Mouse (Mus musculus): ENCODE data around the gene Gng10. TPM values are rescaled to one million over a fixed set of nuclear protein-coding genes. Genes with fewer than 3 reads are reported as not detected.

Gene Gng10
- polyA plus RNA-seq, 1 experiment from 2014 or later = 113 TPM

DNA sequence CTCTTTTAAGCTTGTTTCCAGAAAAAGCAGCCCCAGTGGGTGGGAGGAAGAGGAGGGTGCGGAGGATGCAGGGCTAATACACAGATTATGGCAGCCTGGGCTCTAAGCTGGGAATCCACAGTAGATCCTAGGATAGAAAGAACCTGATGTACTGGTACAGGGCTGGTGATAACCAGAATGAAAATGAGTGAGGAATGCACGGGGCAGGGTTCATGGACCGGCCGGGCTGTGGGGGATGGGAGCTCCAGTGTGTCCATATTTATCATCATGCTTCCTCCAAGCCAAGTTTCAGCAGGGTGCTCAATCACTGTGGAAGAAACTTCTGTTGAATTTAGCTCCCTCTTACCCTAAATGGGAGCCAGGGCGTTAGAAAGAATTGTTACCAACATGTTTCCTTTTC, 37.8 kb upstream of the Gng10 start:
- Histone ChIP-seq H3K4me2 (replicated peaks; ENCODE audit: low read depth, low read length) (no peak overlapping the region), H3K27me3 (ENCODE audit: control insufficient read depth, insufficient read depth, low read length) (no peaks in the 10 kb centered on the region), H3K36me3 (ENCODE audit: control insufficient read depth, insufficient read depth, low read length) (no peaks in the 10 kb centered on the region), H3K27ac (ENCODE audit: low read depth, low read length) (no peak overlapping the region), H3K4me3 (ENCODE audit: low read length) (no peak overlapping the region), H3K9ac (ENCODE audit: low read depth, low read length) (no peak overlapping the region), H3K4me1 (ENCODE audit: control insufficient read depth, insufficient read depth, low read length) (peaks cover 3% of the 10 kb centered on the region; the same call in 1 of the 2 replicates), H3K9me3 (ENCODE audit: control insufficient read depth, low read length) (no peaks in the 10 kb centered on the region)
- no peak for ATAC-seq (ENCODE audit: low FRiP score, low TSS enrichment)
- WGBS = 57% methylated on average over 5 of the region's 5 CpGs

DNA sequence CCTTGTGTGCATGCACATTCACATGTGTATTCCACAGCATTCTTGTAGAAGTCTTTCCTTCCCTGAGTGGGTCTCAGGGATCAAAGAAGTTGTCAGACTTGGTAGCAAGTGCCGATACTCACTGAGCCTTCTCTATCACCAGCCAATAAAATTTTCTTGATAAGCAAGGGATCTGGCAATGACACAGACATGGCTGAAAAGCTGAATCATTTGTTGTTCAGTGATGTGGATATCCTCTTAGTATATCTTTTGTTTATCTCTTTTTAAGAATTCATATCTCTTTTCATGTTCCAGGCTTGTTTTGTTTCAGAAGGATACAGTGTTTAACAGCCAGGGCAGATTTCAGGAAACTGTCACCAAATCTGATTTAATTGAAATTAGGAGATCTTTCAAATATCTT, 36.2 kb upstream of the Gng10 start:
- WGBS = 83% methylated on average over 1 of the region's 1 CpGs
- no peaks in the 10 kb centered on the region for H3K27me3 ChIP-seq (ENCODE audit: control insufficient read depth, insufficient read depth, low read length)
- H3K9me3 ChIP-seq (ENCODE audit: control insufficient read depth, low read length) = no peaks in the 10 kb centered on the region
- no peak for ATAC-seq (ENCODE audit: low FRiP score, low TSS enrichment)
- H3K36me3 ChIP-seq (ENCODE audit: control insufficient read depth, insufficient read depth, low read length) = no peaks in the 10 kb centered on the region
- H3K27ac ChIP-seq (ENCODE audit: low read depth, low read length) = no peak overlapping the region
- H3K4me1 ChIP-seq (ENCODE audit: control insufficient read depth, insufficient read depth, low read length) = peaks cover 3% of the 10 kb centered on the region; the same call in 1 of the 2 replicates
- no peak overlapping the region for H3K4me2 ChIP-seq (replicated peaks; ENCODE audit: low read depth, low read length)
- H3K9ac ChIP-seq (ENCODE audit: low read depth, low read length) = no peak overlapping the region
- H3K4me3 ChIP-seq (ENCODE audit: low read length) = no peak overlapping the region

DNA sequence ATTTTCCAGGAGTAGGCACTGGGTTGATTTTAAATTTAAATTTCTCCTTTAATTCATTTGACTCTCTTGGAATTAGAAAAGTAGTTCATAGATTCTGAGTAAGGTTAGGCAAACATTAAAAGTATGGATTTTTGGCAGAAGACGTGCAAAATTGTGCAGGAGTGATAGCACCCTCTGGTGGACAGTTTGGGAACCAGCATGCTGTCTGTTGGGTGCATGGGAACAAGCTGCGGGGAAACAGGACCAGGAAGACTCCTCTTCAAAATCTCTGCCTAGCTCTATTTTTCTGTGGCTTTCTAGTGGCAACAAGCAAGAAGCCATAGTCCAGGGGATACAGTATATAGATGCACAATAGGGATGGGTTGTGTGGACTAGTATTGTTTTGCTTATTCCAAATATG, 35.2 kb upstream of the Gng10 start:
- Histone ChIP-seq H3K4me1 (ENCODE audit: control insufficient read depth, insufficient read depth, low read length) (peaks cover 7% of the 10 kb centered on the region), H3K27me3 (ENCODE audit: control insufficient read depth, insufficient read depth, low read length) (no peaks in the 10 kb centered on the region), H3K27ac (ENCODE audit: low read depth, low read length) (no peak overlapping the region), H3K9me3 (ENCODE audit: control insufficient read depth, low read length) (no peaks in the 10 kb centered on the region), H3K4me3 (ENCODE audit: low read length) (no peak overlapping the region), H3K9ac (ENCODE audit: low read depth, low read length) (no peak overlapping the region), H3K4me2 (replicated peaks; ENCODE audit: low read depth, low read length) (no peak overlapping the region), H3K36me3 (ENCODE audit: control insufficient read depth, insufficient read depth, low read length) (no peaks in the 10 kb centered on the region)
- no peak for ATAC-seq (ENCODE audit: low FRiP score, low TSS enrichment)
- 9% methylated on average over 2 of the region's 2 CpGs for WGBS

DNA sequence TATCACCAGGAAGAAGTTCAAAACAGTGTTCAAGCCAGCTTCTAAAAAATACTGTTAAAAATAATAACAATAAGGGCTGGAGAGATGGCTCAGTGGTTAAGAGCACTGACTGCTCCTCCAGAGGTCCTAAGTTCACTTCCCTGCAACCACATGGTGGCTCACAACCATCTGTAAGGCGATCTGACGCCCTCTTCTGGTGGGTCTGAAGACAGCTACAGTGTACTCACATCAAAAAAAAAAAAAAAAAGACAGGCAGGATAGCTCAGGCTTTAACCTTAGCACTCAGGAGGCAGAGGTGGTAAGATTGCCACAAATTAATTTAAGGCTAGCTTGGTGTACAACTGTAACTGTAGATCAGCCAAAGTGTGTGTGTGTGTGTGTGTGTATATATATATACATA, 34.3 kb upstream of the Gng10 start:
- WGBS = 4% methylated on average over 2 of the region's 2 CpGs
- no peaks in the 10 kb centered on the region for H3K27me3 ChIP-seq (ENCODE audit: control insufficient read depth, insufficient read depth, low read length)
- H3K4me3 ChIP-seq (ENCODE audit: low read length) = no peak overlapping the region
- H3K4me1 ChIP-seq (ENCODE audit: control insufficient read depth, insufficient read depth, low read length) = peaks cover 5% of the 10 kb centered on the region; the same call in 1 of the 2 replicates
- ATAC-seq (ENCODE audit: low FRiP score, low TSS enrichment) = no peak
- H3K9me3 ChIP-seq (ENCODE audit: control insufficient read depth, low read length) = no peaks in the 10 kb centered on the region
- no peaks in the 10 kb centered on the region for H3K36me3 ChIP-seq (ENCODE audit: control insufficient read depth, insufficient read depth, low read length)
- no peak overlapping the region for H3K4me2 ChIP-seq (replicated peaks; ENCODE audit: low read depth, low read length)
- H3K9ac ChIP-seq (ENCODE audit: low read depth, low read length) = no peak overlapping the region
- no peak overlapping the region for H3K27ac ChIP-seq (ENCODE audit: low read depth, low read length)

DNA sequence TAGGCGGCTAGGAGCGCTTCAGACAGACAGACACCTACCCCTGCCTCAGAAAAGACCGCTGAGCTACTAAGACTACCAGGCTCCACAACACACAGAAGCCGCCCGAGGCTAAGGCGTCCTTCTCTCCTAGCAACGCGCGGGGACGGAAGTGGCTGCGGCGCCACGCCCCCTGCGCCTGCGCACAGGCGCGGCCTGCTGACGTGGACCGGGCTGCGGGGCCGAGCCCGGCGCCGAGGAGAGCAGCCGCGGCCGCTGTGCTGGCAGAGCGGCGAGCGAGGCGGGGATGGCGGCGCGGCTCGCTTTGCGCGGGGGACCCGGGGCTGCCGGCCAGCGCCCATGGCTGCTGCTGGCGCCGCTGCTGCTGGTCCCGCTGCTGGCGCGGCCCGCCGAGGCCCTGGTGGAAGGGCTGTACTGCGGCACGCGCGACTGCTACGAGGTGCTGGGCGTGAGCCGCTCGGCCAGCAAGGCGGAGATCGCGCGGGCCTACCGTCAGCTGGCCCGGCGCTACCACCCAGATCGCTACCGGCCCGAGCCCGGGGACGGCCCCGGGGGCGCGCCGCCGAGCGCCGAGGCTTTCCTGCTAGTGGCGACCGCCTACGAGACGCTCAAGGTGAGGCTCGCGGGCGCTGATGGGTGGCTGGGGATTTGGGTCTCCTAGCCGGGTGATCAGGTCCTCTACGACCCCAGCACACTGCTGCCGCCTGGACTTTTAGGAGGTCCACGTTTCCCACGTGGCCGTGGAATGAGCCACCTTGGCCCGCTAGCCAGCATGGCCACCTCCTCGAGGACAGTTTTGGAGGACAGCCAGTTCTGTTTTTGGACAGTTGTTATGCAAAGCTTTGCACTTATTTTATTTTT, 31.7 kb upstream of the Gng10 start, which contains the start of gene Gm20503:
Gene Gm20503, plus strand, starts transcription at position 263 of the 858 bp plus-strand sequence.
- Histone ChIP-seq H3K36me3 (ENCODE audit: control insufficient read depth, insufficient read depth, low read length) (no peaks in the 10 kb centered on the region), H3K4me3 (ENCODE audit: low read length) (peak within 1 kb of the TSS; percentile 88), H3K9ac (ENCODE audit: low read depth, low read length) (peak within 1 kb of the TSS; percentile 91), H3K4me1 (ENCODE audit: control insufficient read depth, insufficient read depth, low read length) (peaks cover 5% of the 10 kb centered on the region; the same call in 1 of the 2 replicates), H3K27me3 (ENCODE audit: control insufficient read depth, insufficient read depth, low read length) (no peaks in the 10 kb centered on the region), H3K27ac (ENCODE audit: low read depth, low read length) (peak within 1 kb of the TSS; percentile 80), H3K9me3 (ENCODE audit: control insufficient read depth, low read length) (no peaks in the 10 kb centered on the region), H3K4me2 (replicated peaks; ENCODE audit: low read depth, low read length) (peak within 1 kb of the TSS; percentile 60)
- peak; percentile 96 for ATAC-seq (ENCODE audit: low FRiP score, low TSS enrichment)
- WGBS = under 1% methylated on average over 78 of the region's 89 CpGs

DNA sequence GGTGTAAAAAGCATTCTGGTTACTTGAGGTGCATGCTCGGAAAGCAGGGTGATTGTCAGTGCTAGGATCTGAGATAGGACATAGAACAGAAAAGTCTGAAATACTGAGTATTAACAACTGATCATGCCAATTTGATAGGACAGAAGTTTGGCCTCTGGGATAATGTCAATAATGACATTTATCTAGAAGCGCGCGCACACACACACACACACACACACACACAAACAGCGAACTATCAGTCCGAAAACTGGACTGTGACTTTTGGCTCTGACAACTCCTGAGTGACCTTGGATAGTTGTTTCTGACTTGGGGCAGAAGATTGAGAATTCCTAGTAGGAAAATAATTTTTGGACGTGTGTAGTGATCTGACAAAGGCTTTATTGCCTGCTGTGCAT, 31.1 kb upstream of the Gng10 start:
- WGBS = 39% methylated on average over 7 of the region's 7 CpGs
- H3K27ac ChIP-seq (ENCODE audit: low read depth, low read length) = no peak overlapping the region

DNA sequence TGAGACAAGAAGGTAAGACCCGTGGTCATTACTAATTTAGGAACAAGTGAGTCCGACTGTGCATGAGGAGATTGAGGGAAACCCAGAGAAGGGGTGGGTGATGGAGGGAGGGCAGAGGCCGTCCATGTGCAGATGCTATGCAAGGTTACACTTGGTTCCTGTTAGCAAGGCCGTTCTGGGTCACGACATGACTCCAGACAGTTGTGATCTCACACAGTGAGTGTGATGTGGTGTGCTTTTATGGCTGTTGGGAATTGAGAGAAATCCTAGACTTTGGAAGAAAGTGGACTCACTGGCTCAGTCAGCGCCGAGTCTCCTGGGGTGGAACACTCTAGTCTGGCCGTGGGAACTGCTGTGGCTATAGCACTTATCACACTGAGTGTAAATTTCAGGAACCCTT, 28.7 kb upstream of the Gng10 start:
- no peaks in the 10 kb centered on the region for H3K27me3 ChIP-seq (ENCODE audit: control insufficient read depth, insufficient read depth, low read length)
- no peak overlapping the region for H3K4me3 ChIP-seq (ENCODE audit: low read length)
- H3K9ac ChIP-seq (ENCODE audit: low read depth, low read length) = no peak overlapping the region
- no peaks in the 10 kb centered on the region for H3K36me3 ChIP-seq (ENCODE audit: control insufficient read depth, insufficient read depth, low read length)
- peaks cover 8% of the 10 kb centered on the region; the same call in 1 of the 2 replicates for H3K4me1 ChIP-seq (ENCODE audit: control insufficient read depth, insufficient read depth, low read length)
- no peak overlapping the region for H3K4me2 ChIP-seq (replicated peaks; ENCODE audit: low read depth, low read length)
- no peaks in the 10 kb centered on the region for H3K9me3 ChIP-seq (ENCODE audit: control insufficient read depth, low read length)
- WGBS = 27% methylated on average over 8 of the region's 8 CpGs
- H3K27ac ChIP-seq (ENCODE audit: low read depth, low read length) = no peak overlapping the region
- no peak for ATAC-seq (ENCODE audit: low FRiP score, low TSS enrichment)

More for the DNA sequence above, 31.1 kb upstream of the Gng10 start:
- peak overlapping the region; percentile 88 for H3K4me3 ChIP-seq (ENCODE audit: low read length)
- H3K9ac ChIP-seq (ENCODE audit: low read depth, low read length) = peak overlapping the region; percentile 91; the same call in 1 of the 2 replicates
- no peaks in the 10 kb centered on the region for H3K27me3 ChIP-seq (ENCODE audit: control insufficient read depth, insufficient read depth, low read length)
- H3K4me1 ChIP-seq (ENCODE audit: control insufficient read depth, insufficient read depth, low read length) = peaks cover 5% of the 10 kb centered on the region; the same call in 1 of the 2 replicates
- H3K36me3 ChIP-seq (ENCODE audit: control insufficient read depth, insufficient read depth, low read length) = no peaks in the 10 kb centered on the region
- H3K4me2 ChIP-seq (replicated peaks; ENCODE audit: low read depth, low read length) = peak overlapping the region; percentile 60
- no peaks in the 10 kb centered on the region for H3K9me3 ChIP-seq (ENCODE audit: control insufficient read depth, low read length)
- no peak for ATAC-seq (ENCODE audit: low FRiP score, low TSS enrichment)

DNA sequence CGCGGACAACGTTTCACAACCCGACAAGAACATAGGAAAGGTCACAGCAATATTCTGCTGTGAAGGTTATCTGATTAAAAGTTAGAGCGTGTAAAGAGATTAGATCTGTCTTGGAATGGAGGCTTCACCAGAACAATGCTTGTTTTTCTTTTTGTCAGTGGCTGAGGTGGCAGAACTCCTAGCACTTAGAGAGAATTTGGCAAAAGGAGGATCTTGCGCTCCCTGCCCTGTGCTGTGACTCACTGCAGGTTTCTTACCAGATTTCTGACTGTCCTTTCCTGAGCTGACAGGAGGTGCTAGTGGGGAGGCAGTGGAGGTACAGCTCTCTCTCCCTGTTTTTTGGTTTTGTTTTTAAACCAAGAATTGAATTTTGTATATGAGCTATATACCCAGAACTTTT, 27.9 kb upstream of the Gng10 start:
- H3K9me3 ChIP-seq (ENCODE audit: control insufficient read depth, low read length) = no peaks in the 10 kb centered on the region
- H3K27ac ChIP-seq (ENCODE audit: low read depth, low read length) = no peak overlapping the region
- H3K9ac ChIP-seq (ENCODE audit: low read depth, low read length) = no peak overlapping the region
- no peak overlapping the region for H3K4me2 ChIP-seq (replicated peaks; ENCODE audit: low read depth, low read length)
- H3K27me3 ChIP-seq (ENCODE audit: control insufficient read depth, insufficient read depth, low read length) = no peaks in the 10 kb centered on the region
- H3K4me1 ChIP-seq (ENCODE audit: control insufficient read depth, insufficient read depth, low read length) = peaks cover 8% of the 10 kb centered on the region; the same call in 1 of the 2 replicates
- WGBS = 81% methylated on average over 6 of the region's 6 CpGs
- no peak overlapping the region for H3K4me3 ChIP-seq (ENCODE audit: low read length)
- no peaks in the 10 kb centered on the region for H3K36me3 ChIP-seq (ENCODE audit: control insufficient read depth, insufficient read depth, low read length)
- no peak for ATAC-seq (ENCODE audit: low FRiP score, low TSS enrichment)

DNA sequence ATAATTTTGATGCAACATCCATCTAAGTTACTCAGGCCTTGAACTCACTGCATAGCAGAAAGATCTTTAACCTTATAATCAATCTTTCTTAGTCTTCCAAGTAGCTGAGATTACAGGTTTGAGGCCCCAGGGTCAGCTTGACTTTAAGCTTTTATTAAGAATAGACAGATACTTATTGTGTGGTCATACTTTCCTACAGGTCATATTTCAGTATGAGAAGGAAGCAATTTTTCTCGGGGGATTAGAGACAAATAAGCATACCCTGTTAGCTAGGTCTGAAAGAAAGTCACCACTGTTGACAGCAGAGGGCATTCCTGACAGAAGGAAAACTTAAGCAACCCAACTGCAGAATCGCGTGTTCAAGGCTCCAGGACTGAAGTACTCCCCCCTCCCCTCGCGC, 26.9 kb upstream of the Gng10 start:
- H3K4me1 ChIP-seq (ENCODE audit: control insufficient read depth, insufficient read depth, low read length) = peaks cover 8% of the 10 kb centered on the region; the same call in 1 of the 2 replicates
- H3K27ac ChIP-seq (ENCODE audit: low read depth, low read length) = no peak overlapping the region
- 72% methylated on average over 5 of the region's 5 CpGs for WGBS
- no peak overlapping the region for H3K4me3 ChIP-seq (ENCODE audit: low read length)
- no peaks in the 10 kb centered on the region for H3K36me3 ChIP-seq (ENCODE audit: control insufficient read depth, insufficient read depth, low read length)
- H3K27me3 ChIP-seq (ENCODE audit: control insufficient read depth, insufficient read depth, low read length) = no peaks in the 10 kb centered on the region
- no peak for ATAC-seq (ENCODE audit: low FRiP score, low TSS enrichment)
- H3K9me3 ChIP-seq (ENCODE audit: control insufficient read depth, low read length) = no peaks in the 10 kb centered on the region
- H3K4me2 ChIP-seq (replicated peaks; ENCODE audit: low read depth, low read length) = no peak overlapping the region
- H3K9ac ChIP-seq (ENCODE audit: low read depth, low read length) = no peak overlapping the region

All from kidney, embryonic 14.5 days (tissue).